Mouse (Mus musculus) stomach, embryonic 15.5 days (tissue): ENCODE measurements at regions not wholly inside any gene's neighbourhood (a gene's known extent, or its start where the extent isn't known, plus 50 kb on each side); places are given as distances from the start of the nearest gene placed in this dataset.
A peak's percentile ranks its signal among the peaks of the same experiment; 100 is the strongest.

Experiments
- ATAC-seq: fragments of 200-750 bp; cut with Nextera tagmentation; 2 replicates; pipeline ENCODE4 v1.8.0; 2017; ENCODE audit warnings: low read depth, moderate number of reproducible peaks, moderate TSS enrichment; ENCODE audit not compliant: insufficient read depth, low FRiP score
- H3K27ac ChIP-seq: fragments of 300-500 bp; sonication (generic); 2 replicates; pipeline ENCODE4 v1.5.1; 2015; ENCODE audit warnings: mild to moderate bottlenecking, inconsistent platforms
- H3K27me3 ChIP-seq: fragments of 300-500 bp; sonication (generic); replicated peaks from 2 replicates; pipeline ENCODE4 v1.6.1; 2015; ENCODE audit warnings: inconsistent platforms
- H3K36me3 ChIP-seq: fragments of 300-500 bp; sonication (generic); 2 replicates; pipeline ENCODE4 v1.6.1; 2015; ENCODE audit warnings: inconsistent platforms
- H3K4me1 ChIP-seq: fragments of 300-500 bp; sonication (generic); 2 replicates; pipeline ENCODE4 v1.6.1; 2015; ENCODE audit warnings: inconsistent platforms
- H3K4me2 ChIP-seq: fragments of 300-500 bp; sonication (generic); 2 replicates; pipeline ENCODE4 v1.6.1; 2015; ENCODE audit warnings: mild to moderate bottlenecking, inconsistent platforms
- H3K4me3 ChIP-seq: fragments of 300-500 bp; sonication (generic); replicated peaks from 2 replicates; pipeline ENCODE4 v1.5.1; 2015; ENCODE audit warnings: inconsistent platforms
- H3K9ac ChIP-seq: fragments of 300-500 bp; sonication (generic); 2 replicates; pipeline ENCODE4 v1.6.1; 2015; ENCODE audit warnings: inconsistent platforms
- H3K9me3 ChIP-seq: fragments of 300-500 bp; sonication (generic); 2 replicates; pipeline ENCODE4 v1.6.1; 2016; ENCODE audit warnings: inconsistent platforms
- WGBS: fragments of 180-500 bp; shearing (Covaris S2); methylation state at CpG from one replicate; pipeline ENCODE4 v1.1.7; 2015; 5-methylcytosine and 5-hydroxymethylcytosine counted together

DNA sequence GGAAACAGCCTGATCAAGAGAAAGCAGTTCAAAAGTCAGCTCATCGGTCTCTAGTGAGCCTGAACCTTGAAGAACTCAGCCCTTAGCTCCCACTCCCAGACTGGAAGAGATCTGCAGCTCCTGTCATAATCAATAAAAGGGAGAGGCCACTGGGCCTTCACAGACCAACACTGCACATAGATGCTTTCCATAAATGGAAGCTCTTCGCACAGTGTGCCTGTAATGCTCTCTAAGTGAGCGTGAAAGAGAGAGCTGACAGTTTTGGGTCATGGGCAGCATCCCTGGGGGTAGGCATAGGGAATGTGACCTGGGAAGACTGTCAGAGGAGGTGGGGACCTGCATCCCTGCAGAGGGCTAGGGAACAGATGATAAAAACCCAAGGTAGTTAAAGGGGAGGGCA is 551.9 kb upstream of the Cdh11 start:
- H3K9ac ChIP-seq, result no peak overlapping the region
- no peaks in the 10 kb centered on the region for H3K27me3 ChIP-seq
- no peak for ATAC-seq
- H3K36me3 ChIP-seq, result no peaks in the 10 kb centered on the region
- WGBS, result 87% methylated on average over 3 of the region's 3 CpGs
- no peak overlapping the region for H3K27ac ChIP-seq
- no peak overlapping the region for H3K4me2 ChIP-seq
- H3K4me3 ChIP-seq, result no peak overlapping the region
- no peaks in the 10 kb centered on the region for H3K4me1 ChIP-seq
- H3K9me3 ChIP-seq, result no peaks in the 10 kb centered on the region

DNA sequence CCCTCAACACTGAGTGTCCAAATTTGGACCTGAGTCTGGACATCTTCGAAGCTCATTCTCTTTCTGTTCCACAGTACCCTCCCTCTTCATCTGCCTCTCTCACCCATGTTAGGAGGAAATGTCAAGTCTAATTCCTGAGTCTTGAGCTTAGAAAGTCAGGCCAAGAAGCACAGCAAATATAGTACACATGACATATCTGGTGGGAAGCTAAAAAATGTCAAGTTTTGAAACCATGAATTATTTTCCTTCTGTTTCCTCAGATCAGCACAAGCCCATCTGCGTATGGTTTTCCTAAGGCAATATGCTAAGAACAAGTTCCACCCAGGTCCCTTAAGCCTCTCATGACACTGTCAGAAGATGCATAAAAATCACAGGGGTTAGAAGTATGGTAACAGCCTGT is 553.6 kb upstream of the Cdh11 start:
- no peak for ATAC-seq
- Histone ChIP-seq H3K4me3 (no peak overlapping the region), H3K9me3 (no peaks in the 10 kb centered on the region), H3K36me3 (no peaks in the 10 kb centered on the region), H3K9ac (no peak overlapping the region), H3K27me3 (no peaks in the 10 kb centered on the region), H3K4me2 (no peak overlapping the region), H3K4me1 (no peaks in the 10 kb centered on the region), H3K27ac (no peak overlapping the region)
- WGBS, result 78% methylated on average over 2 of the region's 2 CpGs

DNA sequence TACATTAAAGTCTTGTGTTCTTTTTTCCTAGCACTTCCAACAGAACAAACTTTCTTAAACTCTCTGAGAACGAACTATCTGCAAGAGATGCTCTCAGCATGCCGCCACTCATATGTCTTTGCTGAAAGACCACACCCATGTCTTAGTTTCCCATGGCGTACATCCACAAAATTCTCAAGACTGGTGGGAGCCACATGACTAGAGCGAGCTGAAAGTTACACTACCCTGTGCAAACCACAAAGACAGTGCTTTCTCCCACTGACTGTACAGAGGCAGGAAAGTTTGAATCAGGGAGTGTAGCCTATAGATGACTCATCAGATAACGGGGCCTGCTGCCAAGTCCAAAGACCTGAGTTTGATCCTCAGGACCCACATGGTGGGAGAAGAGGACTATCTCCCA is 554.5 kb upstream of the Cdh11 start:
- Histone ChIP-seq H3K4me3 (no peak overlapping the region), H3K9me3 (no peaks in the 10 kb centered on the region), H3K4me1 (no peaks in the 10 kb centered on the region), H3K9ac (no peak overlapping the region), H3K36me3 (no peaks in the 10 kb centered on the region), H3K27me3 (no peaks in the 10 kb centered on the region), H3K4me2 (no peak overlapping the region), H3K27ac (no peak overlapping the region)
- ATAC-seq, result no peak
- 87% methylated on average over 5 of the region's 5 CpGs for WGBS

DNA sequence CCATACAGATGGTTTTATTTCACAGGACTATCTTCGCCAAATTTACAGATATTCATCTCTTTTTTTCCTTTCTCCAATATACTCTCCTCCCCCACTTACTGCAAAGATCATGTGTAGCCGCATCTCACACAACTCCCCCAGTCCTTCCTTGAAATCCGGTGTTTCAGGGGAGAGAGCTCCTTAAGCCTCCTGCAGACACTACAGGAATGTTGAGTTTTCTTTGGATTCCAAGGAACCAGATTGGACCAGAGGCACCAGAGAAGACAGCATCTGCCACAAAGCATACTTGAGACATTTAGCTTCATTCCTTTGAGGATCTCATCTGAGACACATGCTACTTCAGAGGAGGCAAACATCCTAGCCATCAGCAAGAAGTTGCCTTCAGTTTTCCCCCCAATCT is 558.4 kb upstream of the Cdh11 start:
- WGBS, result 80% methylated on average over 3 of the region's 3 CpGs

DNA sequence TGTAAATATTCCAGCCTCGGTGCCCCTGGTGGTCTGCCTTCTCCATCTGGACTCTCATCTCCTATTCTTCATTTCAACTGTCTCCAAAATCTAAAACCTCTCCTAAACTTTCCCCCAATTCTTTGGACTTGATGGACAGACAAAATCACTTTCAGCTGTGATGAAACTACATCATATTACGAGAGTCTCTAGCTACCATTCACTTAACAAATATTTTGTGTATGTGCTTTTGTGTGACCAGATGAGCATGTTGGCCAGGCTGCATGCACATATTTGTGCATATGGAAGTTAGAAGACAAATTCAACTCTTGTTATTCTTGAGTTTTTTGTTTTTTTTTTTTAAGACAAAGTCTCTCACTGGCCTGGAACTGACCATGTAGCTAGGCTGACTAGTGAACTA is 559.4 kb upstream of the Cdh11 start:
- ATAC-seq, result no peak
- Histone ChIP-seq H3K9me3 (no peaks in the 10 kb centered on the region), H3K27me3 (no peaks in the 10 kb centered on the region), H3K9ac (no peak overlapping the region), H3K27ac (no peak overlapping the region), H3K4me3 (no peak overlapping the region), H3K36me3 (no peaks in the 10 kb centered on the region), H3K4me2 (no peak overlapping the region), H3K4me1 (no peaks in the 10 kb centered on the region)
- WGBS, result 78% methylated on average over 2 of the region's 2 CpGs

More for the DNA sequence above, 558.4 kb upstream of the Cdh11 start:
- Histone ChIP-seq H3K9ac (no peak overlapping the region), H3K27me3 (no peaks in the 10 kb centered on the region), H3K36me3 (no peaks in the 10 kb centered on the region), H3K4me2 (no peak overlapping the region), H3K27ac (no peak overlapping the region), H3K9me3 (no peaks in the 10 kb centered on the region), H3K4me3 (no peak overlapping the region), H3K4me1 (no peaks in the 10 kb centered on the region)
- no peak for ATAC-seq

DNA sequence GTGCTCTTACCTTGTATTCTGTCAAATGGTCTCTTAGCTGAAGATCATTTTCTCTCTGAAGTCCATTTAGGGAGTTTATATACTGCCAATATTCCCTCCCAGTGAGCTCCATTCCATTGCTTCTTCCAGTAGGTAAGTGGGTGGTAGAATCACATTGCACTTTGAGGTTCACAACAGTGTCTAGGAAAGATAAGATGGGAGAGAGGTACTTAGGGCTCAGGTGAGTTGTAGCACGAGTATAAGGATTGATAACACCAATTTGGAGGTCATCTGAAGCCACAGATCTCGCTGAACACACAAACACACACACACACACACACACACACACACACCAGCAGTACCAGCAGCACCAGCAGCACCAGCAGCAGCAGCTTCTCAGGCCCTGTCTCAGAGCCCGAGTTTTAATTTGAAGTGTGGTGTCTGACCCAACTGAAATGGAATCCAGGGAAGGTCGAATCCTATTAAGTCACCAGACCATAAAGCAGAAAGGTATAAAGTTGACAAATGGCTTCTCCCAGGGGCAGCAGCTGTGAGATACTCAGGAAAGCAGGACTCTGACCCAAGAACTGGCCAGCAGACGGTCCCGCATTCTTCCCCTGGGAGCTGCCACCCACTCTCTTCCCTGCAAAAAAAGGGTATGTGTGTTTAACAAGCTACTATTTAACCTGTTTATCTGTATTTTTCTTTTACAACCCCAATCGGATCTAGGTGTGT is 561.9 kb upstream of the Cdh11 start:
- Histone ChIP-seq H3K27me3 (no peaks in the 10 kb centered on the region), H3K9ac (no peak overlapping the region), H3K9me3 (no peaks in the 10 kb centered on the region), H3K27ac (no peak overlapping the region), H3K4me2 (no peak overlapping the region), H3K4me1 (no peaks in the 10 kb centered on the region), H3K36me3 (no peaks in the 10 kb centered on the region), H3K4me3 (no peak overlapping the region)
- peak; percentile 35; the same call in 1 of the 2 replicates for ATAC-seq
- 50% methylated on average over 7 of the region's 7 CpGs for WGBS

DNA sequence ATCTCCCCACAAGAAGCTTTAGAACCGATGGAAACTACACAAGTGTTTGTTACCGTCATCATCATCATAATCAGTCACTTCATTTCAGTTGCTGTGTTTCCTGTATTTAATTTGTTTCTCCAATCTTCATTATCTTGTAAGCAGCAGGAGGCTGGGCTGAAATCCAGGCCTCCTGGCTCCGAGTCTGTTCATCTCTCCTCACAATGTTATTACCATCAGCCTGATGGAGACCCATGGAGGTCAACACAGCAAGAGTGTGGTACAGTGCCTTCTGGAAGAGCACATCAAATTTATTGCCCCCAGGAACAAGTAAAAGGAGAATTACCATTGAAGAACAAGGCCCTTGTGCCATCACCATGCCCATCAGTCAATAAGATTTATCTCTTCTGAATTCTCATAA is 576.3 kb upstream of the Cdh11 start:
- no peaks in the 10 kb centered on the region for H3K4me1 ChIP-seq
- ATAC-seq, result no peak

DNA sequence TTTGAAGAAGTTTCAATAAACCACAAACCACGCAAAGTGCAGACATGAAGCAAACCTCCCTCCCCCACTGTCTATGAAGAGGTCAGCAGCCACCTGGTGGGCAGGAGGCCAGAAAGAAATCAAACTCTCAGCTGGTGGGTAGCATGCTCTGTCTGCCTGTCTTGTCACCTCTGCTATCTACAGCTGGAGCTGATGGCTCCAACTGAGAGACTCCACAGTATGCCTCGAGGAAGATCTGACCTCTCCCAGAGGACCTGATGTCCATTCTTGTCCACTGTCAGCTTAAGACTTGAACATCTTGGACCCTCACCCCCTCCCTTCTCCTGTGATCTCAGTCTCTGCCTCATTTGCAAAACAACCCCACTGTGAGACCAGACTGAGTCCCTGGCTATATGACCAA is 585.0 kb upstream of the Cdh11 start:
- Histone ChIP-seq H3K27ac (no peak overlapping the region), H3K4me2 (no peak overlapping the region), H3K4me1 (no peaks in the 10 kb centered on the region), H3K9ac (no peak overlapping the region), H3K36me3 (no peaks in the 10 kb centered on the region), H3K9me3 (no peaks in the 10 kb centered on the region), H3K27me3 (no peaks in the 10 kb centered on the region), H3K4me3 (no peak overlapping the region)
- WGBS, result 43% methylated on average over 2 of the region's 2 CpGs
- ATAC-seq, result no peak

More for the DNA sequence above, 576.3 kb upstream of the Cdh11 start:
- no peak overlapping the region for H3K9ac ChIP-seq
- H3K27ac ChIP-seq, result no peak overlapping the region
- no peak overlapping the region for H3K4me2 ChIP-seq
- H3K9me3 ChIP-seq, result no peaks in the 10 kb centered on the region
- no peaks in the 10 kb centered on the region for H3K27me3 ChIP-seq
- no peaks in the 10 kb centered on the region for H3K36me3 ChIP-seq
- H3K4me3 ChIP-seq, result no peak overlapping the region
- WGBS, result 63% methylated on average over 3 of the region's 3 CpGs

DNA sequence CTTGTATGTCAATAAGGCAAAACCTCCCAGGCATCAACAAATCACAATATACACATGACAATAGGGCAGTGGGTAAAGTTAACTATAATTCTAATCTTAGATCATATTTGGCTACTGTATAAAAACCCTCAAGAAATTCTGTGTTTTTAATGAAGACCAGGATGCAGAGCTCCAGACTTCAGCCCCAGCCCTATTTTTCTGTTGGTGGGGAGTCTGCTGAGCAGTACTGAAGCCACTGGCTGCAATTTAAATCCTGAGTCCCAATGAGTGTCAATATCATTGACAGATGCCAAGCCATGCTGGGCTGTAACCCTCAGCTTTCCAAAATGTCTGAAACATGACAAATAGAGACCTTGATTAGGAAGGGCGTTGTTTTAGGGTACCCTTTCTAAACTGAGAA is 587.6 kb upstream of the Cdh11 start:
- Histone ChIP-seq H3K9me3 (no peaks in the 10 kb centered on the region), H3K27ac (no peak overlapping the region), H3K9ac (no peak overlapping the region), H3K4me1 (no peaks in the 10 kb centered on the region), H3K36me3 (no peaks in the 10 kb centered on the region), H3K27me3 (no peaks in the 10 kb centered on the region), H3K4me2 (no peak overlapping the region), H3K4me3 (no peak overlapping the region)
- WGBS, result 62% methylated on average over 1 of the region's 1 CpGs
- ATAC-seq, result no peak

DNA sequence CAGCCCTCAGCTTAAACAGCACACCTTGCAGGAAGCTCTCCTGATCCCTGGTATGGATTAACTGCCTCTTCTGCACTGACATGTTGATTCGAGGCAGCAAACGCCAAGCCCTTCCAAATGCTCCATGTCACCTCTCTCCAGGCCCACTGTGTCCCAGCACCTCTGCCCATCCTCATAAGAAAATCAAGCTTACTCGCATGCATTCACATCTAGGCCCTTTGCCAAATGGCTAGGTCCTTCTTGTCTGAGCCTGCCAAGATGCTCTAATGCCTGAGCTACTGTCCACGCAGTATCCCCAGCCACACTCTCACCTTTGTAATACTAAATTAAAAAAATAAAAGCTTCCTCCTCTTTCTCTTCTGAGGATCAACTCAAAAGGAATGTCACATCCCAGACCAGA is 588.7 kb upstream of the Cdh11 start:
- Histone ChIP-seq H3K27ac (no peak overlapping the region), H3K4me2 (no peak overlapping the region), H3K9me3 (no peaks in the 10 kb centered on the region), H3K27me3 (no peaks in the 10 kb centered on the region), H3K4me3 (no peak overlapping the region), H3K9ac (no peak overlapping the region), H3K36me3 (no peaks in the 10 kb centered on the region), H3K4me1 (no peaks in the 10 kb centered on the region)
- ATAC-seq, result no peak
- WGBS, result 62% methylated on average over 4 of the region's 4 CpGs

DNA sequence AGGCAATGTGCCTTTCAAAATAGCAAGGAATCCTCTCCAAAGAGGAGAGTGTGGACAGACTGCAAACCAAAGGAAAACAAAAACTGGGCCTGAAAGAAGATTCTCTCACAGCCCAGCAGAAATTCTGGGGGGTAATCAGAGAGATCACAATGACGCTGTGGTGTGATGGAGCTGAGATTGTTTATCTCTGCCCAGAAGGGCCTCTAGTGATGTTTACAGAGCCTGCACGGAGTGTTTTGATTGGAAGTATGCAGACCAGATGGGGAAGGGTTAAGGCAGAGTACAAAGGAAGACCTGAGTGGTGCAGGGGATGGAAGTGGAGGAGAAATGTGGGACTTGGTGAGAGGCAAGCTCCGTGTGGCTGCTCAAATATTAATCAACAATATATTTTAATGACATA is 593.1 kb upstream of the Cdh11 start:
- no peak for ATAC-seq
- Histone ChIP-seq H3K36me3 (no peaks in the 10 kb centered on the region), H3K9me3 (no peaks in the 10 kb centered on the region), H3K4me2 (no peak overlapping the region), H3K9ac (no peak overlapping the region), H3K4me3 (no peak overlapping the region), H3K27ac (no peak overlapping the region), H3K27me3 (no peaks in the 10 kb centered on the region), H3K4me1 (no peaks in the 10 kb centered on the region)
- 18% methylated on average over 3 of the region's 3 CpGs for WGBS

DNA sequence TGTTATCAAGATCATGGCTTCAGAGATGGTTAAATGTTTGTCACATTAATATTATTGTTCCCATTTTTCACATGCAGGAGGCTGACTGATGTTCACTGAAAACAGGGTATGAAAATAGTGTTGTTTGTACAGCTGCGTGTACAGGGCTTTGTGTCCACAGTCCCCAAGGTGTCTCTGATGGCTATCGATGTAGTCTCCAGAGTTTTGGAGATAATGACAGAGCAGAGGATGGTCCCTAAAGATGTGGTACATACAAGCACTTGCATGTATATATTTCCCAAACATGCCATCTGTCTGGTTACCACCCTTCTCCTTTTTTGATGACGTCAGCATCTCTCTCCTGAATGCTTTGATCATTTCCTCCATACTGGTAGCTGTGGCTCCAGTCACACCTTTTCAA is 596.1 kb upstream of the Cdh11 start:
- H3K36me3 ChIP-seq, result no peaks in the 10 kb centered on the region
- no peak for ATAC-seq
- no peaks in the 10 kb centered on the region for H3K27me3 ChIP-seq
- no peak overlapping the region for H3K4me2 ChIP-seq
- H3K9ac ChIP-seq, result no peak overlapping the region
- no peaks in the 10 kb centered on the region for H3K9me3 ChIP-seq
- H3K4me1 ChIP-seq, result no peaks in the 10 kb centered on the region
- WGBS, result 72% methylated on average over 3 of the region's 3 CpGs
- H3K4me3 ChIP-seq, result no peak overlapping the region
- H3K27ac ChIP-seq, result no peak overlapping the region

DNA sequence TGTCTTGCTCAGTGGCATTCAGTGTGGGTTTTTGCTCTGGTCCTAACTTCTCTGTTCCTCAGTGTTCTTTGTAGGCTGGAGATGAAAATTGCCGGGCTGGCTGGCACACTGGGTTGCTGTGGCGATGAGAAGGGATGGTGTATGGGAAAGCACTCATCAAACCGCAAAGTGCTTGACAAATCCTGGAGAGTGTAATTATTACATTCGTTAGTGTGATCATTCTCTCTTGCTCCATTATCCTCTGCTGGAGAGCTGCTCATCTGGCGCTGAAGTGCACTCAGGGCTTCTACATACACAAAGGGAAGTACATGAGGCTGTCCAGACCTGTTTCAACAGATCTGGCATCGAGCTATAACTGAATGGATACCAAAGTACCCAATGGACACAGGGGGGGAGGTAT is 605.9 kb upstream of the Cdh11 start:
- H3K27ac ChIP-seq, result no peak overlapping the region
- H3K4me1 ChIP-seq, result no peaks in the 10 kb centered on the region
- no peaks in the 10 kb centered on the region for H3K36me3 ChIP-seq
- H3K27me3 ChIP-seq, result no peaks in the 10 kb centered on the region
- WGBS, result 80% methylated on average over 6 of the region's 6 CpGs
- H3K9ac ChIP-seq, result no peak overlapping the region
- H3K4me3 ChIP-seq, result no peak overlapping the region
- H3K4me2 ChIP-seq, result no peak overlapping the region
- H3K9me3 ChIP-seq, result no peaks in the 10 kb centered on the region
- ATAC-seq, result no peak
